Mouse (Mus musculus): ENCODE measurements around the gene Wdr66.

The Wdr66 gene

GRCm38 (mm10) chr5:123347985-123348384, 96.1 kb downstream of the Wdr66 start:
- intact Hi-C loops (cut with DNase I) = no loop called here

- intact Hi-C loops (cut with DNase I) = no loop called here
Observed at GRCm38 (mm10) chr5:123350386-123350785, 98.5 kb downstream of the Wdr66 start.

- intact Hi-C loops (cut with DNase I) = no loop called here
Observed at GRCm38 (mm10) chr5:123355918-123356317, 104.0 kb downstream of the Wdr66 start.

- intact Hi-C loops (cut with DNase I) = no loop called here
Observed at GRCm38 (mm10) chr5:123357253-123357652, 105.4 kb downstream of the Wdr66 start.

GRCm38 (mm10) chr5:123359431-123359830, 107.5 kb downstream of the Wdr66 start:
- intact Hi-C loops (cut with DNase I) = no loop called here

- intact Hi-C loops (cut with DNase I) = no loop called here
Observed at GRCm38 (mm10) chr5:123362911-123363310, 111.0 kb downstream of the Wdr66 start.

- intact Hi-C loops (cut with DNase I) = no loop called here
Observed at GRCm38 (mm10) chr5:123364302-123364971, 112.5 kb downstream of the Wdr66 start.

- intact Hi-C loops (cut with DNase I) = loop anchor here (2.0 kb wide), 1 partner anchor 68 kb away; no protein-coding TSS in a partner anchor
Observed at GRCm38 (mm10) chr5:123368869-123369488, 117.1 kb downstream of the Wdr66 start.

GRCm38 (mm10) chr5:123370049-123370448, 118.1 kb downstream of the Wdr66 start:
- intact Hi-C loops (cut with DNase I) = loop anchor here (5.0 kb wide), 1 partner anchor 132 kb away; no protein-coding TSS in a partner anchor

- intact Hi-C loops (cut with DNase I) = no loop called here
Observed at GRCm38 (mm10) chr5:123375262-123375661, 123.4 kb downstream of the Wdr66 start.

GRCm38 (mm10) chr5:123375793-123376452, 124.0 kb downstream of the Wdr66 start:
- intact Hi-C loops (cut with DNase I) = loop anchor here (2.0 kb wide), 1 partner anchor 61 kb away; no protein-coding TSS in a partner anchor

- intact Hi-C loops (cut with DNase I) = loop anchor here (2.0 kb wide), 1 partner anchor 60 kb away; no protein-coding TSS in a partner anchor
Observed at GRCm38 (mm10) chr5:123376569-123376968, 124.7 kb downstream of the Wdr66 start.
